Mouse (Mus musculus): ENCODE measurements around the gene Rpl27.

DNA sequence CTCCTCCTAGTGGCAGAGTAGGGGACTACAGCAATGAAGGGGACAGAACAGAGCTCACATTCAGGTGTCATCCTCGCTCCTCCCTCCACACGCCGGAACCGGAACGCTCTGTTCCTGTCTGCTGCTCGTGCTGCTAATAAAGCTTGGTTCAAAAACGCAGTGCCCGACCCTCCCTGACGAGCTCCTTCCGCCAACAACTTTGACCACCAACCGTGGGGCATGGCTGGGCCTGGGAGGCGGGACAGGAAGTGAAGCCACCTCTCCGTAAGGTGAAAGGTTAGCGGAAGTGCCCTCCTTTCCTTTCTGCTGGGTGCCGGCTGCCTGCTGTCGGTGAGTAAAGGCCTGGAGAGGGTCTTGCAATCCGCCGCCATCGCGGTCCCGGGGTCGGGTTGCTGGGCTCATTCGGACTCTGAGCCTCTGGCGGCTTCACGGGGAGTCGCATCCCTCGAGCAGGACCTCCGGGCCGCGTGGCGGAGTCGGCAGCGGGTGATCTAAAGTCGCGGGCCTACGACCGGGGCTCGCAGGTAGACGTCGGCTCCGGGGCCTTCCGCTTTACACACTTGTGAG lies at the start of gene Rpl27:
- peak; percentile 89 for TF ChIP-seq CTCF (IDR thresholded peaks at IDR 0.05; ENCODE audit: low read depth)
- TF ChIP-seq EP300 (optimal IDR thresholded peaks at IDR 0.05), result peak; percentile 85
